In genomic region chr1:135244014-135244413, GRCm38 (mm10) we compare ENCODE assay signal across 25 mouse cellular contexts. TPM values are rescaled to one million over a fixed set of nuclear protein-coding genes. Genes with fewer than 3 reads are reported as not detected.
"Had no signal": no experiment of that assay in that cellular context is flagged by ENCODE, and none has a peak within 500 bp of the region (broad histone marks: within the 10 kb centered on the region; RNA-seq: fewer than 3 reads in every experiment).

No protein-coding gene starts in this region.

- H3K9me3 ChIP-seq: intestine, embryonic 15.5 days; limb, embryonic 12.5 days; limb, embryonic 15.5 days; midbrain, embryonic 10.5 days; midbrain, embryonic 13.5 days; neural tube, embryonic 13.5 days had no signal

- H3K9ac ChIP-seq: intestine, embryonic 15.5 days; limb, embryonic 12.5 days; limb, embryonic 15.5 days; midbrain, embryonic 13.5 days; neural tube, embryonic 13.5 days had no signal

- DNase-seq: kidney, adult 11 months; kidney, adult 8-10 months; kidney, postnatal 14 days; kidney, postnatal 4 days; left cerebral cortex, postnatal 4 days; lung, adult 2 months; lung, postnatal 14 days; lung, postnatal 4 days; retina, postnatal 1 day; right cerebral cortex, postnatal 25 days; thymus, postnatal 25 days had no signal

- H3K4me3 ChIP-seq: intestine, embryonic 15.5 days; limb, embryonic 12.5 days; limb, embryonic 15.5 days; midbrain, embryonic 10.5 days; midbrain, embryonic 13.5 days; myocyte; neural tube, embryonic 13.5 days had no signal

- ATAC-seq: intestine, embryonic 15.5 days; midbrain, embryonic 13.5 days; midbrain, embryonic 16.5 days had no signal

- H3K27me3 ChIP-seq: intestine, embryonic 15.5 days; limb, embryonic 15.5 days; midbrain, embryonic 13.5 days; neural tube, embryonic 13.5 days had no signal

- H3K27ac ChIP-seq: intestine, embryonic 15.5 days; limb, embryonic 12.5 days; limb, embryonic 15.5 days; midbrain, embryonic 10.5 days; midbrain, embryonic 13.5 days; neural tube, embryonic 13.5 days; stomach, postnatal 0 days had no signal

- H3K36me3 ChIP-seq: intestine, embryonic 15.5 days; limb, embryonic 12.5 days; limb, embryonic 15.5 days; midbrain, embryonic 10.5 days; midbrain, embryonic 13.5 days; neural tube, embryonic 13.5 days had no signal

- H3K4me2 ChIP-seq: intestine, embryonic 15.5 days; limb, embryonic 12.5 days; limb, embryonic 15.5 days; midbrain, embryonic 13.5 days; neural tube, embryonic 13.5 days had no signal

- H3K4me1 ChIP-seq: intestine, embryonic 15.5 days; limb, embryonic 12.5 days had no signal

RNA-seq across cellular contexts. Expression of gene Elf3, which starts 14.4 kb away (rescaled TPM):
- total RNA-seq: layer of hippocampus, adult 18-20 months; layer of hippocampus, postnatal 14 days; left cerebral cortex, postnatal 14 days; megakaryocyte, adult 5-6 weeks; monocyte, adult 5-6 weeks had no signal
